8 mouse cellular contexts compared by ENCODE assay signal in the genomic region with DNA sequence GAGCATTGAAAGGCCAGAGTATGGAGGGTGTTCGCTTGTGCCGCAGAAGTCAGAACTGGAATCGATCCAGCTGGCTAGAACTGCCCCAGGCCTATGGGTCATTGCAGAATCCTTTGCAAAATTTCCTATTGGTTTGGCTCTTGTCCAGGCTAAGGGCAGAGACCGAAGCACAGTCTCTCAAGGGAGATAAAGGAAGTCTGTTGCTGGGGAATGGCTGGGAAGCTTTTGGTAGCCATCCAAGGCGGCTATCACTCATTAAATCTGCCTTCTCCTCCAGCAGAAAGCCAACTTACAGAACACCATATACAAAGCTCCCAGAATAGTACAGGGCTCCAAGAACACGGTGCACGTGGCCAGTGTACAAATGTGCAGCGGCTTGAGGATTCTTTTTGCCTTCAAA. TPM values are rescaled to one million over a fixed set of nuclear protein-coding genes. Genes with fewer than 3 reads are reported as not detected.
DNase-seq lines count a peak whose midpoint lies in the region; TF ChIP-seq lines count a peak whose summit lies in the region.

No protein-coding gene starts in this region.

- DNase-seq in layer of hippocampus, adult 2 months (ENCODE audit: low spot score in 2 of 2) = no peak
- no peak for DNase-seq in layer of hippocampus, adult 9-10 months (ENCODE audit: low spot score)
- peak; percentile 94 for DNase-seq in brain, embryonic 14.5 days (ENCODE audit: low read depth)
- peak; percentile 78 to 88 for DNase-seq in heart, adult 18-20 months
- peak; percentile 78 to 90 for DNase-seq in kidney, adult 8-10 months
- DNase-seq in lung, adult 2 months = peak; percentile 43
- no peak for DNase-seq in frontal cortex, postnatal 10 days (ENCODE audit: low spot score in 2 of 2)

- WGBS in lung, adult 2 months = 20% methylated on average over 8 of the region's 8 CpGs
- 11% methylated on average over 8 of the region's 8 CpGs for WGBS in small intestine, adult 2 months

- peak overlapping the region; percentile 72 for H3K27ac ChIP-seq in layer of hippocampus, adult 2 months
- peak overlapping the region; percentile 61 for H3K27ac ChIP-seq in small intestine, adult 2 months (ENCODE audit: insufficient read depth, low read depth, low read length)

- no peak for TF ChIP-seq CTCF in layer of hippocampus, adult 2 months (conservative IDR thresholded peaks at IDR 0.05)
- no peak for TF ChIP-seq CTCF in brain, embryonic 14.5 days (IDR thresholded peaks at IDR 0.05; ENCODE audit: borderline replicate concordance, extremely low read depth, insufficient read depth, insufficient read length)
- TF ChIP-seq CTCF in lung, adult 2 months (IDR thresholded peaks at IDR 0.05; ENCODE audit: insufficient read depth, low read length) = no peak
- no peak for TF ChIP-seq CTCF in small intestine, adult 2 months (IDR thresholded peaks at IDR 0.05; ENCODE audit: extremely low read depth, insufficient read length, insufficient replicate concordance, low read depth, low read length)

- no peaks in the 10 kb centered on the region for H3K36me3 ChIP-seq in small intestine, adult 2 months (ENCODE audit: control insufficient read depth, insufficient read depth, low read length)

- peaks cover 10% of the 10 kb centered on the region; the same call in 1 of the 2 replicates for H3K4me1 ChIP-seq in lung, adult 2 months (ENCODE audit: control insufficient read depth, insufficient read depth, low read length)
- peaks cover 14% of the 10 kb centered on the region for H3K4me1 ChIP-seq in small intestine, adult 2 months (ENCODE audit: control insufficient read depth, insufficient read depth, insufficient read length, low read length)

- no peak overlapping the region for H3K4me3 ChIP-seq in layer of hippocampus, adult 2 months
- H3K4me3 ChIP-seq in lung, adult 2 months (replicated peaks; ENCODE audit: extremely low read depth, low read depth, low read length) = no peak overlapping the region
- no peak overlapping the region for H3K4me3 ChIP-seq in small intestine, adult 2 months (ENCODE audit: low read depth, low read length)

- TF ChIP-seq POLR2A in brain, embryonic 14.5 days (IDR thresholded peaks at IDR 0.05; ENCODE audit: borderline replicate concordance, extremely low read depth, insufficient read depth, insufficient read length, poor library complexity, severe bottlenecking) = no peak
- no peak for TF ChIP-seq POLR2A in lung, adult 2 months (IDR thresholded peaks at IDR 0.05; ENCODE audit: borderline replicate concordance, extremely low read depth, low read depth, low read length)
- no peak for TF ChIP-seq POLR2A in small intestine, adult 2 months (IDR thresholded peaks at IDR 0.05; ENCODE audit: low read depth, low read length)

- H3K27me3 ChIP-seq in small intestine, adult 2 months (ENCODE audit: control insufficient read depth, insufficient read depth, low read length) = no peaks in the 10 kb centered on the region

RNA-seq across cellular contexts. Expression of a gene that starts 4.0 kb away (rescaled TPM):
- total RNA-seq in layer of hippocampus, adult 2 months (2021) = 100 to 1,000 TPM; 127 to 133 TPM
- 14.7 and 46.2 TPM in 2 replicates for polyA plus RNA-seq in brain, embryonic 14.5 days (2012; rRNA removed)
- total RNA-seq in heart, adult 18-20 months (2021) = 10 to 100 TPM; 42.3 to 48.8 TPM
- polyA plus RNA-seq in lung, adult 2 months (2012; rRNA removed) = 16.6 TPM in 2 replicates
- polyA plus RNA-seq in small intestine, adult 2 months (2012; rRNA removed) = 7.5 and 13.3 TPM in 2 replicates

RNA-seq across cellular contexts. Expression of a gene that starts 35.4 kb away (rescaled TPM):
- under 1 TPM in 1 of 2 experiments, not detected in 1; 0.15 TPM for total RNA-seq in layer of hippocampus, adult 2 months (2021)
- polyA plus RNA-seq in brain, embryonic 14.5 days (2012; rRNA removed) = 0.33 and 0.36 TPM in 2 replicates
- under 1 TPM in 1 of 2 experiments, not detected in 1; 0.18 TPM for total RNA-seq in heart, adult 18-20 months (2021)
- 1.2 and 2.2 TPM in 2 replicates for polyA plus RNA-seq in lung, adult 2 months (2012; rRNA removed)
- polyA plus RNA-seq in small intestine, adult 2 months (2012; rRNA removed) = 7.9 and 21.5 TPM in 2 replicates

Comparison
In these comparisons a context has a peak if more than half of its experiments do, and no peak if none do; other contexts are left out.
1. DNase-seq: peak in brain, embryonic 14.5 days (single experiment), heart, adult 18-20 months (2 of 2), kidney, adult 8-10 months (2 of 2) and lung, adult 2 months (single experiment); none in layer of hippocampus, adult 2 months (0 of 2), layer of hippocampus, adult 9-10 months (single experiment) and frontal cortex, postnatal 10 days (0 of 2).